Mouse (Mus musculus) hindbrain, embryonic 11.5 days (tissue): Measurements from ENCODE around the gene Ddi2. TPM values are rescaled to one million over a fixed set of nuclear protein-coding genes. Genes with fewer than 3 reads are reported as not detected.

ENCODE experiments used
- ATAC-seq: fragments of 200-750 bp; cut with Nextera tagmentation; 2 replicates; pipeline ENCODE4 v1.8.0; 2017; ENCODE audit warnings: mild to moderate bottlenecking, moderate TSS enrichment, moderate library complexity; ENCODE audit not compliant: low FRiP score
- DNase-seq: peaks from one replicate; pipeline ENCODE4 v3.0.0-alpha.2; 2015; ENCODE audit warnings: low spot score
- H3K27ac ChIP-seq: fragments of 300-500 bp; sonication (generic); 2 replicates; pipeline ENCODE4 v1.5.1; 2014; ENCODE audit warnings: mild to moderate bottlenecking, low read depth, low read length
- H3K27me3 ChIP-seq: fragments of 300-500 bp; sonication (generic); 2 replicates; pipeline ENCODE4 v1.6.1; 2014; ENCODE audit warnings: mild to moderate bottlenecking, low read length, moderate library complexity, mixed read lengths; ENCODE audit not compliant: control insufficient read depth, insufficient read depth
- H3K36me3 ChIP-seq: fragments of 300-500 bp; sonication (generic); 2 replicates; pipeline ENCODE4 v1.6.1; 2014; ENCODE audit warnings: mild to moderate bottlenecking, low read length, moderate library complexity, mixed read lengths; ENCODE audit not compliant: control insufficient read depth, insufficient read depth
- H3K4me1 ChIP-seq: fragments of 300-500 bp; sonication (generic); replicated peaks from 2 replicates; pipeline ENCODE4 v1.6.1; 2014; ENCODE audit warnings: low read length, mixed read lengths; ENCODE audit not compliant: control insufficient read depth, insufficient read depth
- H3K4me2 ChIP-seq: fragments of 300-500 bp; sonication (generic); replicated peaks from 2 replicates; pipeline ENCODE4 v1.6.1; 2014; ENCODE audit warnings: mild to moderate bottlenecking, low read depth, low read length
- H3K4me3 ChIP-seq: fragments of 300-500 bp; sonication (generic); 2 replicates; pipeline ENCODE4 v1.5.1; 2014; ENCODE audit warnings: low read depth, low read length
- H3K9ac ChIP-seq: fragments of 300-500 bp; sonication (generic); 2 replicates; pipeline ENCODE4 v1.6.1; 2014; ENCODE audit warnings: low read depth, low read length
- H3K9me3 ChIP-seq: fragments of 300-500 bp; sonication (generic); 2 replicates; pipeline ENCODE4 v1.6.1; 2016; ENCODE audit warnings: low read length; ENCODE audit not compliant: control insufficient read depth
- WGBS: fragments of 180-500 bp; shearing (Covaris S2); extraction: QIAGEN DNeasy Blood & Tissue Kit; methylation state at CpG from one replicate; pipeline ENCODE4 v1.1.7; 2014; 5-methylcytosine and 5-hydroxymethylcytosine counted together
- polyA plus RNA-seq: library from polyadenylated mRNA; unstranded; fragments of >200 nt; fragmentation: Nextera tagmentation; extraction: Ambion mirVana; gene quantifications from 2 replicates; pipeline ENCODE4 v1.2.1, GENCODE M21; 2014

Ddi2 gene
- polyA plus RNA-seq, 1 experiment from 2014 or later = 15.0 TPM

DNA sequence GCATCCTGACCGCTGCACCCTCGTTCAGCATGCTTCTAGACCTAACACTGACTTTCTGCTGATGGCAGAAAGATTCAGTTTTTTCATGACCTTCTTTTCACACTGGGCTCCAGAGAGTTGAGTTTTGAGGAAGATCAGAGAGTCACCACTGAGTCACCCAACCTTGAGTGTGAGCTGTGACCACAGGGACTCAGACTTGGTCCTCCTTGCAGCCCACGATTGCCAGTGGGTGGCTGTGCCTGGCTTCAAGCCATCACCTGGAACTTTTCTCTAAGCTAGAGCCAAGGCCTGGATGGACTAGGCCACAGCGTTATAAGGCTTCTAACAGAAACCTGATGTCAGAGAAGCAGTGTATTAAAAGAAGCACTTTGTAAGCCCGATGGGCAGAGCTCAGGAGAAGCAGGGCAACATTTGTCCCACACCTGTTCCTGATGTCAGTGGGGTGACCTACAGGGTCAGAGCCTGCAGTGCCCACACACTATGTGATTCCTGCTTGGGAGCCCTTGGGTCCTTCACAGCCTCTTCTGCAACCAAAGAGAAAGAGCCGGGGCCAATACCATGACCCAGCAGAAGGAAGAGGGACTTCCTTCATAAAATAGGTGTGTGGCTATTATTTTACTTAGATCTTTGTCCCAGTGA is 64.3 kb downstream of the Ddi2 start:
- Histone ChIP-seq H3K4me1 (0 out of 2 replicates have a peak, but pooled peaks cover 2% of the 10 kb centered on the region), H3K36me3 (no peaks in the 10 kb centered on the region), H3K4me3 (no peak overlapping the region), H3K27me3 (no peaks in the 10 kb centered on the region), H3K4me2 (no peak overlapping the region), H3K9ac (no peak overlapping the region), H3K9me3 (no peaks in the 10 kb centered on the region), H3K27ac (no peak overlapping the region)
- no peak for ATAC-seq
- no peak for DNase-seq
- 95% methylated on average over 6 of the region's 6 CpGs for WGBS

DNA sequence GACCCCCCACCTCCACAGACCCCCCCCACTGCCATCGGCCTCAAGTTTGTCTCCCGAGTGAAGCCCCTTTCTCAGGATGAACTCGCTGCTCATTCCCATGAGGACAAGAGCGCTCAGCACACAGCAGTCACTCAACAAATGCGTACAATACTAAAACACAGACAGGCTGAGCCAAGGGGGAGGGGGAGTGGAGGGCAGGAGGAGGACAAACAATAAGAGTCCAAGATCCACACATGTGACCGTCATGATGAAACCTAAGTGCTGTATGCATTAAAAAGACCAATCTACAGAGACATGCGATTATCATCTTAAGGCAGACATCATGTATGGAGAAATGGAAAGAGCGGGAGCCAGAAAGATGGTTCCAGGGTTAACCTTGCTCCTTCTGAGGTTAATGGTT is 66.3 kb downstream of the Ddi2 start:
- H3K4me3 ChIP-seq = no peak overlapping the region
- WGBS = 74% methylated on average over 8 of the region's 8 CpGs
- no peak overlapping the region for H3K9ac ChIP-seq
- no peak overlapping the region for H3K27ac ChIP-seq
- H3K4me1 ChIP-seq = no peaks in the 10 kb centered on the region
- no peaks in the 10 kb centered on the region for H3K27me3 ChIP-seq
- no peaks in the 10 kb centered on the region for H3K36me3 ChIP-seq
- no peak overlapping the region for H3K4me2 ChIP-seq
- no peaks in the 10 kb centered on the region for H3K9me3 ChIP-seq
- ATAC-seq = no peak
- DNase-seq = no peak

DNA sequence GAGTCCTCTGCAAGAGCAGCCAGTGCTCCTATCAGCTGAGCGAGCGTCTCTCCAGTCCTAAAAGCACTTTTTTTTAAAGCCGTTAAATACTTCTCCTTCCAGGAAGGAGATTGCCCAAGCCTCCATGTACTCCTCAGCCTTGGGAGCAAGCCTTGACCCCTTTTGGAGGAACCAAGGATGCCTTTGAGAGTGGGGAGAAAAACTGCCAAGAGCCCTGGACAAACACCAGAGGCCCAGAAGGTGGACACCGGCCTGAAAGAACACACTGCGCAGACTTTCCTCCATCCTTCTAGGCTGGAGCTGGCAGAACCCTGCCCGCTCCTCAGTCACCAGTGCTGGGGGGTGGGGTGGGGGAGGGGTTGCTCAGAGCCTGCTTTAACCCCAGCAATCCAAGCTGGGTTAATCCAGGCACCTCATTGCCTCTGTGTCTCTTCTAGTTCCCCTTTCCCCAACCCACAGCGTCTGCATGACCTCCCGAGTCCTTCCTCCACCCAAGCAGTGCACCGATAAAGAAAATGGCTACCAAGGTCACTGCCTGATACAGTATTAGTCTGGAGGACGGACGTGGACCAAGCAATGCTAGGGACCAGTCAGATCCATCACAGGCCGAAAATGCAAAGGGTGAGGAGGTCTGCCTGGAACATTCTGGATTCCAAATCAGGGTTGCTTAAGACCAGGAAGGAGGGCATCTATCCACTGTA is 67.2 kb downstream of the Ddi2 start:
- Histone ChIP-seq H3K4me3 (no peak overlapping the region), H3K9ac (no peak overlapping the region), H3K4me1 (no peaks in the 10 kb centered on the region), H3K4me2 (no peak overlapping the region), H3K27ac (no peak overlapping the region), H3K27me3 (no peaks in the 10 kb centered on the region), H3K36me3 (no peaks in the 10 kb centered on the region), H3K9me3 (no peaks in the 10 kb centered on the region)
- ATAC-seq (no peak), DNase-seq (no peak)
- 88% methylated on average over 12 of the region's 12 CpGs for WGBS

DNA sequence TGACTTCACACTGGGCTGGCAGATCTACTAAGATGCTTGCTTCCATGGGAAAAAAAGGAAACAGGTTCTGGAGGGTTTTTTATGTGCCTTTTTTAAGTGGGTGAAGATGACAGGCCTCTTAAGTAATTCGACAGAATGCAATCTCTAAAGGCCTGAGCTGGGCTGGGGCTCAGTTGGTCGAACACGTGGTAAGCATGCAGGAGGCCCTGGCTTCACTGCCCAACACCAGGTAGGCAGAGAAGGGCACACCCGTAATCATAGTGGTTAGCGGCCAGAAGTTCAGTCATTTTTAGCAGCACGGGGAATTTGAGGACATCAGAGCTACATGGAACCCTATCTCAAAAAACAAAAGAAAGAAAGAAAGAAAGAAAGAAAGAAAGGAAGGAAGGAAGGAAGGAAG is 68.7 kb downstream of the Ddi2 start:
- DNase-seq (no peak), ATAC-seq (no peak)
- no peak overlapping the region for H3K4me3 ChIP-seq
- H3K27ac ChIP-seq = no peak overlapping the region
- H3K4me1 ChIP-seq = no peaks in the 10 kb centered on the region
- H3K27me3 ChIP-seq = no peaks in the 10 kb centered on the region
- H3K4me2 ChIP-seq = no peak overlapping the region
- no peak overlapping the region for H3K9ac ChIP-seq
- H3K36me3 ChIP-seq = no peaks in the 10 kb centered on the region
- WGBS = 91% methylated on average over 6 of the region's 6 CpGs
- H3K9me3 ChIP-seq = no peaks in the 10 kb centered on the region

DNA sequence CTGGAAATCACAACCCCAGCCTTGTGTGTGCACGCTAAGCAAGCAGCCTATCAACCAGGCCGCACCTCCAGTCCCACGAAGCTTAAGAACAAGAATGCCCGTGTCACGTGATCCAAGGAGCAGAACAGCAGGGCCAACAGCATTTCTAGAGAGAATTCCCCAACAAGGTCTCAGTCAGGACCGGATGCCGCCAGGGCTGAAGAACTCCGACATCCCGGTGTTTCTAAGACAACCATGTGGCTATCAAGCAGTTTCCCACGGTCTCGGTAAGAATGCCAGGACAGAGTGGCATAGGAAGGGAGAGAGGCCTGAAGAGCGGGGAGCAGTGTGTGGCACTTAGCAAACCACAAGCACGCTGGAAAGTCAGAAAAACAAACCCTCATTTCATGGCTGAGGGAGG is 69.4 kb downstream of the Ddi2 start:
- Histone ChIP-seq H3K27ac (no peak overlapping the region), H3K9ac (no peak overlapping the region), H3K4me1 (no peaks in the 10 kb centered on the region), H3K27me3 (no peaks in the 10 kb centered on the region), H3K4me2 (no peak overlapping the region), H3K4me3 (no peak overlapping the region), H3K36me3 (no peaks in the 10 kb centered on the region), H3K9me3 (no peaks in the 10 kb centered on the region)
- WGBS = 92% methylated on average over 13 of the region's 13 CpGs
- no peak for DNase-seq
- no peak for ATAC-seq

DNA sequence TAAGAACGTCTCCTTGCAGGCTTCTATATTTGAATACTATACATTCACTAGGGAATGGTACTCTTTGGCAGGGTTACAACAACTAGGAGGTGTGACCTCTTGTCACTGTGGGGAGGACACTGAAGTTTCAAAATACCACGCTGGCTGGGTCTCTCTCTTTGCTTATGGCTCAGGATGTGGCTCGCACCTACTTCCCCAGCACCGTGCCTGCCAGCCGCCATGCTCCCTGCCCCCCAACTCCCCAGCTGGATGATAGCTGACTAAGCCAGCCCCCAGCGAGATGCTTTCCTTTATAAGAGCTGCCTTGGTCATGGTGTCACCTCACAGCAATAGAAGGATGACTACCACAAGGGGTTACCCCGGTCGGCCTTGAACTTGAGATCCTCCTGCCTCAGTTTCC is 70.2 kb downstream of the Ddi2 start:
- no peak overlapping the region for H3K9ac ChIP-seq
- no peaks in the 10 kb centered on the region for H3K9me3 ChIP-seq
- H3K4me1 ChIP-seq = no peaks in the 10 kb centered on the region
- H3K27me3 ChIP-seq = no peaks in the 10 kb centered on the region
- DNase-seq (no peak), ATAC-seq (no peak)
- 93% methylated on average over 8 of the region's 8 CpGs for WGBS
- no peak overlapping the region for H3K27ac ChIP-seq
- no peaks in the 10 kb centered on the region for H3K36me3 ChIP-seq
- H3K4me3 ChIP-seq = no peak overlapping the region
- H3K4me2 ChIP-seq = no peak overlapping the region

DNA sequence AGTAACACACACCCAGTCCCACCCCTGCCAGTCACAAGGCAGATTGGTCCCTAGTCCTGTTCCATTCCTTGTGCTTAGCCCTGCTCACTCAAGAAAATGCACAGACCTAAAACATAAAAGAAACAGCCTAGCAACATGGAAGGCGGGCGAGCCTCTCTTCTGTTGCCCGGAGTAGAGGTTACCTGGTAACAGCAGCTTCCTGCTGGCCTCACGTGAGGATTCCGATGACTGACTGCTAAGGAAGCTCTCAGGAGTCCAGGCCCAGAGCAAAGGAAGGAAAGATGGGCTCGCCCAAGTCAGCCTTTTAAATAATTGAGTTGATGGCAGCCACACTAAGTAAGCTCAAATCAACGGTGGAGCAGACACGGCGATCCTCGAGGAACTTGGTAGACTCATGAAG is 71.3 kb downstream of the Ddi2 start:
- H3K9ac ChIP-seq = no peak overlapping the region
- H3K9me3 ChIP-seq = no peaks in the 10 kb centered on the region
- H3K36me3 ChIP-seq = no peaks in the 10 kb centered on the region
- H3K27ac ChIP-seq = no peak overlapping the region
- ATAC-seq (no peak), DNase-seq (no peak)
- H3K4me1 ChIP-seq = no peaks in the 10 kb centered on the region
- no peak overlapping the region for H3K4me3 ChIP-seq
- H3K27me3 ChIP-seq = no peaks in the 10 kb centered on the region
- no peak overlapping the region for H3K4me2 ChIP-seq
- 88% methylated on average over 10 of the region's 10 CpGs for WGBS

DNA sequence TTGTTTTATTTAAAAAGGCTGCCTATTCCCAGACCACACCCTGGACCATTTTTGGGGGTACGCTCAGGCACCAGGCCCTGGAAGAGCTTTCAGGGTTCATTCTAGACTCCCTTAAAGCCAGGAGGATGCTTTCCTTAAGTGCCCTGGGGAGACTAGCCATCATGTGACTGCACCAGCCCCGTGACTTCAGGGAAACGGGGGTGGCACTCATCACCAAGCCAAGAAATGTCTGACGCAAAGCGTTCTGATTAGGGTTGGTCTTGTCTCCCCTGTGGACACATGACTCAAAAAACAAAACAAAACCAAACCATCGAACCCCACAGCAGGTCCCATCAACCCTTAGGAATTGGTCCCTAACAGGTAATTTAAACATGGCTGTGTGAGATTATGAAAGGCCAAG is 71.9 kb downstream of the Ddi2 start:
- no peak for DNase-seq
- ATAC-seq = no peak

DNA sequence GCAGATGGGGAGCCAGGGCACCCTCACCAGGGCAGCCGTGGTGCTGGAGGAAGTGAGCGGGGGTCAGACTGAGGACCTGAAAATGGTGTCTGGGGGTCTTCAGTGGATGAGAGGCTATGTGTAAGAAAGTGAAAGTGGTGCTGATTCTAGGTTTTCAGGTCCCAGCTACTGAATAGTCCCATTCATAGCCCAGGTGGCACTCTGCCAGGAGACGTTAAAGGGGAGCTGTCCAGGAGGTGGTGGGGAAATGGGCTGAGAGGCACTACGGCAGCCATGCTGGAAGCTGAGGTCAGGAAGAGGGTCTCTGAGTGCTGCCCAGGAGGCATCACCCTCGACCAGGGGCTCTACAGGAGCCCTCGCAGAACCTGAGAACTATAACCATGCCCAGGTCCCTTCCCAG is 74.0 kb downstream of the Ddi2 start:
- no peak overlapping the region for H3K9ac ChIP-seq
- H3K9me3 ChIP-seq = no peaks in the 10 kb centered on the region
- no peak overlapping the region for H3K4me3 ChIP-seq
- no peaks in the 10 kb centered on the region for H3K4me1 ChIP-seq
- no peak for ATAC-seq
- H3K27ac ChIP-seq = no peak overlapping the region
- no peak overlapping the region for H3K4me2 ChIP-seq
- 80% methylated on average over 6 of the region's 6 CpGs for WGBS
- DNase-seq = no peak
- H3K27me3 ChIP-seq = no peaks in the 10 kb centered on the region
- no peaks in the 10 kb centered on the region for H3K36me3 ChIP-seq

More for the DNA sequence above, 71.9 kb downstream of the Ddi2 start:
- no peaks in the 10 kb centered on the region for H3K4me1 ChIP-seq
- H3K27ac ChIP-seq = no peak overlapping the region
- H3K9ac ChIP-seq = no peak overlapping the region
- no peaks in the 10 kb centered on the region for H3K9me3 ChIP-seq
- 90% methylated on average over 6 of the region's 6 CpGs for WGBS
- no peak overlapping the region for H3K4me3 ChIP-seq
- no peak overlapping the region for H3K4me2 ChIP-seq
- no peaks in the 10 kb centered on the region for H3K27me3 ChIP-seq
- H3K36me3 ChIP-seq = no peaks in the 10 kb centered on the region
